Mouse (Mus musculus): ENCODE results near the gene Nup93. TPM values are rescaled to one million over a fixed set of nuclear protein-coding genes. Genes with fewer than 3 reads are reported as not detected.
A peak's percentile ranks its signal among the peaks of the same experiment; 100 is the strongest.

Gene Nup93
- total and polyA plus RNA-seq, 3 experiments: 5.4 to 17.5 (median 12.3) TPM

DNA sequence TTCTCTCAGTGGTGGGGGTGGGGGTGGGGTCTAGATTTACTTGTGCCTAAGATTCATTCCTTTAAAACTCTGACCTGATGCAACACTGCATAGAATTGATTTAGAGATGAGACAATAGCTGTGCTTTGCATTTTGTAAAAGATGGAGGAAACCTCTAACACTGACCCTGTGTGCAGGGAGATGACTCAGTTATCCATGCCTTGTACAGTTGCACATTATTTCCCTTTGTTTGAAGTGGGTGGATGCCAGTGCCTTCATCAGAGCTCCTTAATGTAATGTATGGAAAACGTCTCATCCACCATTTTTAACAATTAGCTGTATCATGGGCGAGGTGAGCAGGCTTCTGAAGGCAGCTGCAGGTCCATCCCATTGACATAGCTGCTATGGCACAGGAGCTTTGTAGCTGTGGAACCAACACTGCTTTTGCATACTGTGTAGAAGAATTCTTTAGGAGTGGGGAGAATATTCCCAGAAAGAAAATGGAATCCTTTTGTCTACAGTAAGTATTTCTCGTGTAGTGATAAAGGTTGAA, 54.1 kb downstream of the Nup93 start:
- DNase-seq: no peak

GRCm38 (mm10) chr8:94270309-94270708, 55.9 kb downstream of the Nup93 start:
- DNase-seq: no peak

DNA sequence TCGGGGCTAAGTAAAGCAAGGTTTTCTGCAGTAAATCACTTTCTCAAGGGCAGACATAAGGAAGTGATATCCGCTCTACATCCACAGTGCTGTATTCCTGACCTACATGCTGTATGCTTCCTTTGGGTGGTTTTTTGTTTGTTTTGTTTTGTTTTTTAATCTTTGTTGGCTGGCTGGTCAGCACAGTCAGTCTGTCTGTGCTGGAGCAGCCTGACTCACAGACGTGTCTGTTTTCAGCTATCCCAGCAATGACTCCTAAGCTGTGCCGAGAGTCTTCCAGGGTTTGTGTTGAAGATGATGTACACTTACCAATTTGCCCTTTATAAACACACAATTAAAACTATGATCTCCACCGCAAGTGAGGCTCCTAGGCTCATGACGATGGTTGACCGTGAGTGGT, 56.7 kb downstream of the Nup93 start:
- no peak for DNase-seq

DNA sequence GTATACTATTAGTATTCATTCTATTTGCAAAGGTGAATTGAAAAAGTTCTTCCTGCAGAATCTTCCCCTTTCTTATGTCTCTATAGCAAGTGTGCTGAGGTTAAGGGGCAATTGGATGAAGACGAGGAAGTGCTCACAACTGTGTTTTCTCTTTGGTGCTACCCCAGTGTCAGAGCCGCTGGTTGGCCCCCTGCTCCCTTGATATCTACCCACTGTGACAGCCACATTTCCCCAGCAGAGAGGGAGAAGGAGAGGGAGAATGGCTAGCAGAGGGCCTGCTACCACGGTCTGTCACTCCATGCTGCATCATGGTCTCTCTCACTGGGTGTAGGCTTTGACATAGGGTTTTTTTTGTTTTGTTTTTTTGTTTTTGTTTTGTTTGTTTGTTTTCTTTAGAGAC, 58.2 kb downstream of the Nup93 start:
- DNase-seq: no peak

DNA sequence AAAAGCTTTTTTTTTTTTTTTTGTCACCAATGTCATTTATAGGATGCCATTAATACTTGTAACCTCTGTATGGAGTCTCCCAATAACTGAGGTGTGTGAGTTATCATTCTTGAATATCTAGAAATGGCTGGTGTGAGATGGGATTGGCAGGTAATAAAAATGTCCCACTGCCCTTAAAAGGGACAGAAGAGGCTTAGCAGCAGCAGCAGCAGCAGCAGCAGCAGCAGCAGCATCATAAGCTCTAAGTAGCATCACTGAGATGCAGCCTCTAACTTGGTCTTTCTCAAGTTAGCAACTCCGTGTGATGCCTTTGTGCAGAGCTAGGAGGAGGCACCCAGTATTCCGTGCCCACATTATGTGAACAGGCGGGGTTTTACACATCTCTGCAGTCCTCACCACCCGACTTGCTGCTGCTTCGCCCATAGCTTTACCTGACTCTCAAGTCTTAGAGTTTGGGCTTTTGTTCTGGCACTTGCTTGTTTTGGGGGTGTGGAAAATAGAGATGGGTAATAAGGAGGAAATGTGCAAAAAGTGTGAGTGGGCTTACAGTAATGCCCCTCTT, 59.0 kb downstream of the Nup93 start:
- DNase-seq: no peak

DNA sequence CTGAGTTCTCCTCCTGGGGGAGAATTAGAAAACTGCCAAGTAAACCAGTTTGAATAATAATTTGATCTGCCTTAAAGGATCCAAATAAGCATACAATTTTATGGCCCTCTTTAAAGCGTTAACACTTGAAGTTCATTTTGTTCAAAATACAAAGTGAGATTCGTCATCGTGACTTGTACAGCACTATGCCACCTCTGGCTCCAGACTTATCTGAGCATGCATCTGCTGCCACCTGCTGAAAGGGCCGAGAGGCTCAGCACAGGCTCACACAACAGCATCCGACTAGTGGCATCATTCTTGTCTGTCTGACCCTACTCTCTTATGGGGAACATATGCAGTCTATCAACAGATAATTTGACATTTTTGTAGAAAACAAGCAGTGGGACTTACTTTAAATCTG, 59.7 kb downstream of the Nup93 start:
- no peak for DNase-seq

GRCm38 (mm10) chr8:94278295-94278694, 63.9 kb downstream of the Nup93 start:
- no peak for DNase-seq

DNA sequence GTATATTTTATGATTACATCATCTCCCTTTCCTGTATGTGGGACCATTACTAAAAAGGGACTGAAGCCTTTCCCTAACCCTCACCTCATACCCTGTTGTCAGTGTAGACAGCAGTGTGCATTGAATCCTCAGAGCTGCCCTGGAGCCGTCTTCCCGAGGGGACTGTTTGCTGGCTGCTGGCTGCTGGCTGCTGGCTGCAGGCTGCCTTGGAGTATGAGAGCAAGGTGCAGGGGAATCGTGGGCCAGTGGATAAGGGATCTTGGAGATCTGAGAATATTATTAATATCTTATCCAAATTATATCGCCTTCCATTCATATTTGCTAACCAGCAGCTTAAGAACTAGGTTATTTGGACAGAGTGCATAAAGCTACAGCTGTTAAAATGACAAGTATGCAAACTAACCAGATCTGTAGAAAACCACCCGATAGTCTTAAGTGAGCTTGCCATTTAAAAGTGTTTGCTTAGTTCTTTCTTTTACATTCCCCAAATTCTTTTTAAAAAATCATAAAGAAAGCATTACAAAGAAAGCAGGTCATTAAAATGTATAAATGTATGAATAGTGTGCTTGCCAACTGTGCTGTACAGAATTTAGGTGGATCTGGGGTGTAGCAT, 65.7 kb downstream of the Nup93 start:
- DNase-seq: no peak

GRCm38 (mm10) chr8:94282453-94282985, 68.2 kb downstream of the Nup93 start:
- no peak for DNase-seq

DNA sequence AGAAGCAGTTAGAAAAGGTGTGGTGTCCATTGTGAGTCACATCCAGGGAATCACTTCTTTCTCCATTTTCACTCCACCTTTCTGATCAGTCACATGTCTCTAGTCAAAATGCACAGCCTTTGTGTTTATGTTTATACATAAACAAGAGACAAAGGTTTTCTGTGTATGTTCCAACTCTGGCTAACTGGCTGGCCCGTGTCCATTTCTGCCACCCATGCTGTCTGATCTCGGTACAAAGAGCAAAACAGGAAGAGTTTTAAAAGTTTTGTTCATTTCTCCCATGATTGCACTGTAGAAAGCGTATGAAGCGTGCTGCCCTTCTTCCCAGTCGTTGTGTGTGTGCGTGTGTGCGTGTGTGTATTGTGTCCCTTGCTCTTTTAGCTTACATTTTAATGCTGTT, 69.8 kb downstream of the Nup93 start:
- DNase-seq: no peak

DNA sequence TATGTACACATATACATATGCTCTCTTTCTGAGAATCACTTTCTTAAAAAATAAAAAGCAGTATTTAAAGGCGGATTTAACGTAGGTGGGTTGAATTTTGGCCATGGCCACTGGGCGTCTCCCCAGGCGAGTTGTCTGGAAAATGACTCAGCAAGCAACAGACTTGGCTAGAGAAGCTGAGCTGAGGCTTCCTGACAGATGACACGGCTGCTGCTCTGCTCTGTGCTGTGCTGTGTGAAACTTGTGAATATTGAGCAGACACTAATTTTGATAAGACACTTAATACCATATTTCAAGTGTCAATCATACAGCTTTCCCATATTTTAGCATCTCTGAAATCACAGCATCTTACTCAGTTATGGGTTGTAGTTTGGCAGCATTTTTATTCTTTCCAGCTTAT, 76.2 kb downstream of the Nup93 start:
- DNase-seq: peak; percentile 21

DNA sequence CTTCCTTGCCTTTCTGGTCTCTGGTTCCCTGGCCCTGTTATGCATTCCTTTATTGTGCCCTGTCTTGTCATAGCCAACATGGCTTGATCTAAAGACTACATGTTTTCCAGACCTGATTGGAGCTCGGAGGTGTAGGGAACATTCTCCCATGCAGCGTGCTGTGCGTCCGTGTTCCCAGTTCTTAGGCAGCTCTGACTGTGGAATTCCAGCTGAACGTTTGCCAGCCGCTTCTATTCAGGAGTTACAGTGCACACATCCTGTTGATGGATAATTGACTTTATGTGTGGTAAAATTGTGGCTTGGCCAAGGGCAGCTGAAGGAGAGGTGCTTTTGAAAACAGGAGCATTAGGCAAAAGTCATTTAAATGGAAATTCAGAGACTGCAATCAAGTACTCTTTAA, 77.7 kb downstream of the Nup93 start:
- DNase-seq: no peak

DNA sequence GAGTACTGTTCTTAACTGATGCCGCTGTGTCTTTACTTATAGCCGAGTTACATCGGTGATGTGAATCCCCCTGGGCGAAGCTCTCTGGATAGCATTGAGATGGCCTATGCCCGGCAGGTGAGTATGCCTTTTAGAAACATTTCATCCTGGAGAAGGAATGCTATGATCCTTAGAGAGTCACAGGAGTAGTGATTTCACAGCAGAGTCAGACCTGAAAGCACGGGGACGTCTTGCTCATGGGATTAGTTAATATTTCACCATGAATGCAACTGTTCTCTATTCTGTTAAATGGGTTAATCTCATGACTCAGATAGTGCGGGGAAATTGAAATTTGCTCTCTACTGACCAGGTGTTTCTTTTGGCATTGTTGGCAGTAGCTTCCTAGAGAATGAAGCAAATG, 78.3 kb downstream of the Nup93 start:
- DNase-seq: no peak

DNA sequence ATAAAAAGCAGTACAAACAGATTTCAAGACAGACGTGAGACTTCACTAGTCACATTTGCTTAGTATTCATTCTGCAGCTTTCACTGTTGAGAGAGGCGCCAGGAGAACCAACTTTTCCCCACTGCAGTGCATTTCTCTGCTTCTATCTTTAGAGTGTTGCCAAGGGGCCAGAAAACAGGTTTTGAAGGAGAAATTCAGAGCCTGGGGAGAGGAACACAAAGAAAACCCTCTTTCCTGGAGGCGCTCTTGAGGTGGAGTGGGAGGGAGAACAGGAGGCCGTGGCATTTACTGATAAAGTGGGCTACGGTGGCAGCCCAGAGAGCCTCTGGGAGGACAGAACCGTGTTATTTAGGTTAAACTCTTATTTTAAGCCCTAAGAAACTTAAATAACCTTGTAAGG, 81.3 kb downstream of the Nup93 start:
- no peak for DNase-seq

DNA sequence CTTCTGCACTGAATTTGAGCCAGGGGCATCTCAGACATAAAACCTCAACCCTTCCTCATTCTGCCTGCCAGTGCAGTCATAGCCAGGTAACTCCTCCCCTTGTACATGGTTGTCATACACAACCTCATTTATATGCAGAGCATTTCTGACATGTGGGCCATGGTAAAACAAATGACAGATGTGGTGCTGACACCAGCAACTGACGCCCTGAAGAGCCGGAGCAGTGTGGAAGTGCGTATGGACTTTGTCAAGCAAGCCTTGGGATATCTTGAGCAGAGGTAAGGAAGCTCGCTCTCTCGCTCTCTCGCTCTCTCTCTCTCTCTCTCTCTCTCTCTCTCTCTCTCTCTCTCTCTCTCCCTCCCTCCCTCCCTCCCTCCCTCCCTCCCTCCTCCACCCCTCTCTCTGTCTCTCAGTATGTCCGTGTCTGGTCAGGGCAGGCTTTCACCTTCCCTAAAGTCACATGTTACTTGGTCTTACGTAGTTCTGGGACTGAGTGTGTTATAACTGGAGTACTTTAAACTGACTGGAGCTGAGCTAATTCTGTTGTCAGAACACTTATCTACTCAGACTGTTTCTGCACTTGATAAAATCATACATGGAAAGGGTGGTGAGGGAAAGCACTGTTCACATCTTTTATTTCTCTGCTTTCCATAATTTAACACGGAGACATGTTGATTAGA, 82.1 kb downstream of the Nup93 start:
- DNase-seq: no peak

DNA sequence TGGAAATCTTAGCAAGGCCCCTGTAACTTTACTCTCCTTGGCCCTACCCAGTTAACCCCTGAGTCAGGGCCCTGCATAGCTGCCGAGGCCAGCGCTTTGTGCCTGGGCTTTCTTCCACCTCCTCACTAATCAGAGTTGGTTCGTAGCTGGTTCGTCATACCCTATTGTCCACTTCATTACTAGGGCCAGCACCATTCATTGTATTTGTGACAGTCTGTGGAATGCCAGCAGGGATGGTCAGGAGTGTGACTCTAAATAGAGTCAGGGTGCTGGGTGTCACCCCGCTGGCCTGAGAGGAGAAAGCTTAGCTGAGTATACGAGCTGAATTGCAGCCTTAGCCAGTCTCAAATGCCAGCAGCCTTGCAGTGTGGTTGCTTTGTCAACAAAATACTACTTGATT, 82.7 kb downstream of the Nup93 start:
- DNase-seq: no peak

- DNase-seq: no peak
Measured at GRCm38 (mm10) chr8:94300809-94301208, 86.4 kb downstream of the Nup93 start.

GRCm38 (mm10) chr8:94304412-94304811, 90.0 kb downstream of the Nup93 start:
- DNase-seq: no peak

- no peak for DNase-seq
Measured at GRCm38 (mm10) chr8:94306989-94307513, 92.7 kb downstream of the Nup93 start.

DNA sequence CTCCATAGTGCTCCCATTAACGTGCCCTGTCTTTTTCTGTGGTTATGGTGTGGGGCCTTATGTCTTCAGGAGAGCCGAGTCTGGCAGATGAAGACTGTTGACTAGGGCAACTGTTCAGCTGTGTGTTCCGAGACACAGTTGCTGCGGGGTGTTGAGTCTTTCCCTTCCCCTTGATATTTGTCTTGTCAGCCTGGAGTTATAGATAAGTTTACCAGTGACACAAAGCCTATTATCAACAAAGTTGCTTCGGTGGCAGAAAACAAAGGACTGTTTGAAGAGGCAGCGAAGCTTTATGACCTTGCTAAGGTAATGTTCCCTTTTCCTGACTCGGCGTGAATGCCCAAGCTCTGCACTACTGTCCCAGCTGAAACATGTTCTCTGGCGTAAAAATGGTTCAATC, 93.3 kb downstream of the Nup93 start:
- DNase-seq: no peak

DNA sequence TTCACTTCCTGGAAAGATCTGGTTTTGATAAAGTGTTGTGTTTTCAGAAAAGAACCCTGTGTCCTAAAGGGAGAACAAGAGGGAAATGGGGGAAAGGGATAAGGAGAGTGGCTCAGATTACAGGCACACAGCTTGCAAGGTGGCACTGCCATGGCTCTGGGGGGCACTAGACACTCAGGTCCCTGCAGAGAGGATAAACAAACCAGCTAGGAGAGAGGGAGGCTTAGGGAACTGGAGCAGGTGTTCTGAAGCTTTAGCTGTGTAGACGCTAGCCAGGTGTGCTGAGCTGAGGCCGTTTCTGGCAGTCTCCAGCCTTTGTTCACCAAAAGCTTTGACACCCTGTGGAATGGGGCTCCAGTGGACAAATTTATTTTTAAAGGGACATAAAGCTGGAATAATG, 99.7 kb downstream of the Nup93 start:
- DNase-seq: no peak

GRCm38 (mm10) chr8:94317249-94317648, 102.9 kb downstream of the Nup93 start:
- DNase-seq: no peak

DNA sequence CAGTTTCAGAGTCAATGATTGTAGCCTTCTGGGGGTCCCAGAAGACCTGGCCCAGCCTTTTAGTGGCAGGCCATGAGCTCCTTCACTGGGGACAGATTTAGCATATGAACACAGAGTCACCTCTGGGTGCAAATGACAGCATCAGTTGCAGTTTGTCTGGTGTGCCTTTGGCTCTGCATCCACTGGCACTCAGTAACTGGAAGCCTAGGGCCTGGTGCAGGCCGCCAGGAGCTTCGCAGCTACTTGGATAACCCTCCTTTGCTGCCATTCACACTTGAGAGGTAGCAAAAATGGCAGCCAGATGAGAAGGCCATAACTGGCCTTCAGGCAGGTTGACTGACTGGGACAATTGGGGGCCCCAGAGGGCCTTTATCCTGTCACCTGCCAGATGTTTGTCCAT, 103.3 kb downstream of the Nup93 start:
- DNase-seq: no peak
